Mouse (Mus musculus) lung, postnatal 10 days (tissue): ENCODE results near the gene Tmem167b.
"Not testable (repeated sequence)": the region's sequence is repeated elsewhere in the genome, so short reads cannot be mapped to it uniquely, and the experiment has no call there.

Experiments
- DNase-seq: peaks from one replicate; pipeline ENCODE4 v3.0.0; 2021

Gene Tmem167b

DNA sequence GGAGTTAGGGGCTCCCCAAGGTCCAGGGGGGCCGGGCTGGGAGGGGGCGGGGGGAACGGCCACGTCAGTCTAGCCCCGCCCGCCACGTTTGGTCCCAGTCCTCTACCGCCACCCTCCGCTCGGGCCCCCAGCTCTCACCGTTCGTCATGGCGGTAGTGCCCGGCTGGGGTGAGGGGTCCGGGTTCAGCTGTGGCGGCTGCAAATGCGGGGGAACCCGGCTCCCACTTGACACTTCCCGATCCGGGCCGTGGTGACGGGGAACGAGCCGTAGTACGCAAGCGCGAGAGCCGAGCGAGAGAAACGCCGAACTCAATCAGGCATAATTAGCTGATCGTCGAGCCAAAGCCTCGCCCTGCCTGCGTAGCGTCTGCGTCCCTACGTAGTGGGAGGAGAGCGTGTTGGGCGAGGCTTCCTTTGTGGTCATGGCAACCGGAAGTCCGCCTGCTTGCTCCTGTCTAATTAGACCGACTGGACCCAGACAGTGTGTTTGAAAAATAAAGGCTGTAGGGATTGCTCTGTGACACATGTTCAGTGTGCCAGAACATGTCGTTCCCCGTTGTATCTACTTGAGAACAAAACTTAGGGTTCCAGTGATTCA lies at the start of gene Tmem167b:
Gene Tmem167b (minus strand): TSS at position 334 of the 598 bp plus-strand sequence.
- peak; percentile 99 for DNase-seq

DNA sequence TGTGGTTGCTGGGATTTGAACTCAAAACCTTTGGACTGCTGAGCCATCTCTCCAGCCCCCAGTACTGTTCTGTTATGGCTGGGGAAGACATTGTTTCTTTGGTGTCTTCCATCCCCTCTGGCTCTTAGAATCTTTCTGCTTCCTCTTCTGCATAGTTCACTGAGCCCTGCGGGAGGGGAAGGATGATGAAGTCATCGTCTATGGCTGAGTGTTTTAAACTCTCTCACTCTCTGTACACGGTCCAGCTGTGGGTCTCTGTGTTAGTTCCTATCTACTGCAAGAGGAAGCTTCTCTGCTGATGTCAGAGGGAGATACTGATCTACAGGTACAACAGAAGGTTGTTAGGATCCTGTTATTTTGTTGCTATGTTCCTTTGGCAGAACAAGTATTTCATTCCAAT lies 46.6 kb upstream of the Tmem167b start:
- no peak for DNase-seq

DNA sequence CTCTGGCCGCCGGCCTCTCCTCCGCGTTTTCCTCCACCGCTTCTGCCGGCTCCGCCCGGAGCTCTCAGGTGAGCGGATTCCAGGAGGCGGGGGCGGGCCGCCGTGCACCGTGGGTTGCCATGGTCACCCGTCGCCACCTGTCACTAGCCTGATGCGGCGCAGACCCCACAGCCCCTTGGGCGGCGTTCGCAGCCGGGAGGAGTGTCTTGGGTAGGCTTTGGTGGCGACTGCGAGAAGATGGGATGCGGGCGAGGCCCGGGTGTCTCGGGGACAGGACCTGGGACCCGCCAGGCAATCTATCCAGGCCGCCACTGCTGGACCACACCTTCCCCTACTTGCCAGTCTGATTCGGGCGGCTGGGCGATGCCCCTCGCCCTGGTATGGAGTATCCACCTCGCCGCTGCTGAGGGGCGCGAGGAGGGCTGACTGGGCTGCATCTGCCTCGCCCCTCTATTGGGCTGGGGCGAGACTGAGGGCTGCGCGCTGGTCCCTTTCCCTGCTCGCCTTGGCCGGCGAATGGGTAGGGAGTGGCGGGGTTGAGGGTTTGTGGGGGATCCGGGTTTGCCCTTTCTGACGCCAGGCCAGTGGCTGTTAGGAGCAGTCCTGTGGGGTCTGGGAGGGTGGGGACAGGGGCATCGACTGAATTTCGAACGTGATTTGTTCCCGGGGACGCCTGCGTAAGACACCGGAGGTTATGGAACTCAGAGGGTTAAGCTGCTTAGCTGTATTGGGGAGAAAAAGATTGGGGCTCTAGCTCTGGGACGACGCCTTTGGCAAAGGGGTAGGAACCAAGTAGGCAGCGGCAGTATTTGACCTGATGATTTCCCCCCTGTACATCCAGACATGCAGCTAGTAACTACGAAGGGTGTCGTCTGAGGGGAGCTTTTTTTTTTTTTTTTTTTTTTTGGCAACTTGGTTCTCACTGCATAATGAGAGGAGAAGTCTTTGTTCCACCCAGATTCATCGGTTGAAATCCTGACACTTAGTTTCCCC lies 29.6 kb upstream of the Tmem167b start:
- no peak for DNase-seq

- DNase-seq, result peak; percentile 98
Observed at GRCm38 (mm10) chr3:108590786-108591529, 28.7 kb upstream of the Tmem167b start, which contains the start of gene Wdr47. Gene Wdr47, plus strand, starts transcription at chr3:108591279.

- no peak for DNase-seq
Observed at GRCm38 (mm10) chr3:108588446-108588845, 26.2 kb upstream of the Tmem167b start.

DNA sequence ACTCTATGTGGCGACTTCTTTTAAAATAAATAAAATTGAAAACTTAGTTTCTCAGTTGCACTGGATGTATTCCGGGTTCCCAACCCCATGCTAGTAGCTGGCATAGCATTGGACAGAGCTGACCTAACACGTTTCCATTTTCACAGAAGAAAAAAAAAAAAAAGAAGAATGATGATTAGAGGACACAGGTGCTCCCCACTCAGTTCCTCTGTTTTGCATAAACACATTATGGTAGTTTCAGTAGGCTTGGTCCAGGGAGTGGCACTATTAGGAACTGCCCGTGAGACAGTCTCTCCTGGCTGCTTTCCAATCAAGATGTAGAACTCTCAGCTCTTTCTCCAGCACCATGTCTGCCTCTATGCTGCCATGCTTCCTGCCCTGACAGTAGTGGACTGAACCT lies 22.3 kb upstream of the Tmem167b start:
- DNase-seq, result no peak

DNA sequence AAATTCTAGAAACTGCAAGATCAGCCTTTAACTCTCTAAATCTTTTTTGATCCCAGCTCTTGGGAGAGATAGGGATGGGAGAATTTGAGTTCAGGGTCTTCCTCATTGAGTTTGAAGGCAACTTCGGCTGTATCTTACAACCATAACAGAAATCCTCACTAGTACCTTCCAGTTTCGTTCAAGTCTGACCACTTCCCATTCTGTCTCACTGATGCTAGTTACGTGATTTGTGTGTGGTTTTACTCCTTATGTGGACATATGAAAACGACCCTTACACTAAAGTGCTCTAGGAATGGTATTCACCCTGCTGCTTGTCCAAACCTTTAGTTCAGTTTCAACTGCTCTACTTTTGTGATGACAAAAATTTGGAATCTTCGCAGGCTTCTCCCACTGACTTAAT lies 11.8 kb upstream of the Tmem167b start:
- no peak for DNase-seq

DNA sequence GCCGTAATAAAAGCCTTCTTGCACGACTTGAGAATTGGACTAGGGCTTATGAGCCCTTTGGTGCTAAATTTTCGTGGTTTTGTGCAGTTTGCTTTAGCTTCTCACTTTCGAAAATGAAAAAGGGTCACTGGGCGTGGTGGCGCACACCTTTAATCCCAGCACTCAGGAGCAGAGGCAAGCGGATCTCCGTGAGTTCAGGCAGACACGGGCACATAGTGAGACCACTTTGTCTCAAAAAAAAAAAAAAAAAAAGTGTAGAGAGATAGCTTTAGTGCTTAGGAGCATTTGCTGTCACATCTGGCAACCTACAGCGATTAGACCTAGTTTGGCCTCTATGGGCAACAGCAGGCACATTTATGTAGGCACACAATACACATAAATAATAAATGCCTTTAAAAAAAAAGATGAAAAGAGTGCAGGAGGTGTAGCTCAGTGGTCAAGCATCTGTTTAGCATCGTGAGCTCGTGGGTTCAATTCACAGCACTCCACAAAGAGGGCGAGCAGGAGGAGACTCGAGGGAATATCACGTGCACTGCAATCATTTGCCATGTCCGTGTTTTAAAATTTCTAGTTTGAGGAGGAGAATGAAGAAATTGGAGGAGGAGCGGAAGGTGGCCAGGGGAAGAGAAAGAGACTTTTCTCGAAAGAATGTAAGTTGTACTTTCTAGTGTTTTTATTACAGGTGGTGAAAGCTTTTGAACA lies 10.2 kb upstream of the Tmem167b start:
- no peak for DNase-seq

GRCm38 (mm10) chr3:108571443-108572294 lies 9.4 kb upstream of the Tmem167b start, which contains the start of gene Taf13:
Gene Taf13, plus strand, starts transcription at chr3:108571698.
- DNase-seq, result peak; percentile 98

- DNase-seq, result no peak
Observed at GRCm38 (mm10) chr3:108570813-108571212, 8.5 kb upstream of the Tmem167b start.

GRCm38 (mm10) chr3:108569636-108570035 lies 7.4 kb upstream of the Tmem167b start:
- not testable (repeated sequence) for DNase-seq

DNA sequence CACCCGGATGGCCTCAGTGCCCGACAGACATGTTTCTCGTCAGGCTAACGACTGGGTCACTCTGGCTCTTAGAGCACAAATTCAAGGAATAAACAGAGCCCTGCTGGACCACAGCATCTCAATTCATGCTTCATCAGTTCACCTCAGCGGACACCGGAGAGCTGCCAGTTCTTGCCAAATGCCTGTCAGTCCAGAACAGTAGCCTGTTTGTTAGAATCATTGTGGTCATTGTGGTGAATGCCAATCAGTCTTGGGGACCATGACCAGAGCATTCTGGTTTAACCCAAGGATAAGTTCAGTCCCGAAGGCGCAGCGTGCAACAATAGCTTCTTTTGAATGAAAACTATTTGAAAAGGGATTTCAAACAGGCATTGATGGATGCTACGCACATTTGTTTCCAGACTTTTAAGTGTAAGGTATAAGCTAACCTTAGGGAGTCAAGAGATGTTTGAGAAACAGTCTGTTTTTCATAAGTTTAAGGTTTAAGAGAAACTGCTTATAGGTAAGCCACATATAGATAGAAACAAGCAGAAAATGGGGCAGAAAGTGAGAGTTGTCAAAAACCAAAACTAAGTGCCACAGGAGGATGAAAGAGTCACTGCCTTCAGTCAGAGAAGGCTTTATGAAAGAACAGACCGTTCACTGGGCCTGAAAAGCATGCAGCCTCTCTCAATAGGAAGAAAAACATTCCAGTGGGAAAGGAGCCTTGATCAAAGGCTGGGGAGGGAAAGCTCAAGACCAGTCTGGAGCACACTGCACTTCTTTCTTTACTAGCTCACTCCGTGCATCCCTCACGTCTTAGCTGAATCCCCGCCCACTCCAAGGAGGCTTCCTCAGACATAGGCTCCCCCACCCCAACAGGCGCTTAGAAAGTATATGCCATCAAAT lies 6.0 kb upstream of the Tmem167b start:
- no peak for DNase-seq

DNA sequence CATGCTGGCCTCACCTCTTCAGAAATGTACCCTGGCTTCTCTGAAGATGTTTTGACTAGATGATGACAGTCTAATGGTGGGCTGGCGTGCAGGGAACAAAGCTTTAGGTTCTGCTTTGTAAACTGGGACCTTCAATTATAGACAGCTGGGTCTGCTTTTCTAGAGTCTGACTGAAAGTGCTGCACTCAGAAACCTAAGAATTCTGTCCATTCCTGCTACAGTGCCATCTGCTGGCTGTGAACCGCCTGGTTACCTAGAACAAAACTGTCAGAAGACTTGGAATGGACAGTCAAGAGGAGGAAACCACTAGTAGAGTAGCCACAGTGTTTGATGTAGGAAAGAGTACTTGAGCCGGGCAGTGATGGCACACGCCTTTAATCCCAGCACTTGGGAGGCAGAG lies 1.0 kb upstream of the Tmem167b start:
- peak; percentile 93 for DNase-seq

DNA sequence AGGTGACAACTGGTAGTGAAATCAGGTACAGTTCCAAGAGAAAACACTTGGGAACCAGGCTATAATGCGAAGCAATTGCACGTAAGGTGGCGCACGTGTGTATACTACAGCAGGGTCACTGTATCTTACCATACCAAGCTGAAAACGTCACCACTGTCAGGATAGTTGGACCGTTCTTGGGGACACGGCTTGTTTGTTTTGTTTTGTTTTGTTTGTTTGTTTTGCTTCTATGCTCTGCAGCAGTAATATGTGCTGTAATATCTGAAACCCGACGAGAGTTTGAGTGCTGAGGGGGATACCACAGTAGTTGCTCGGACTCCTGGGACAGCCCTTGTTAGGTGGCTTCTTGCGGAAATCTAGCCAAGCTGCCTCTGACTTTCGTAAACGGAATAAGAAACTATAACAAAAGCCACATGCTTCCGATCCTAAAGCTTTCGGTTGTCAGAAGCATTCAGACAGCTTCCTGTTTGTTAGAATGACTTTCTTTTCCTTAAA lies 558 bp upstream of the Tmem167b start:
- peak; percentile 37 for DNase-seq

GRCm38 (mm10) chr3:108557888-108558287 lies 4.4 kb downstream of the Tmem167b start:
- no peak for DNase-seq

DNA sequence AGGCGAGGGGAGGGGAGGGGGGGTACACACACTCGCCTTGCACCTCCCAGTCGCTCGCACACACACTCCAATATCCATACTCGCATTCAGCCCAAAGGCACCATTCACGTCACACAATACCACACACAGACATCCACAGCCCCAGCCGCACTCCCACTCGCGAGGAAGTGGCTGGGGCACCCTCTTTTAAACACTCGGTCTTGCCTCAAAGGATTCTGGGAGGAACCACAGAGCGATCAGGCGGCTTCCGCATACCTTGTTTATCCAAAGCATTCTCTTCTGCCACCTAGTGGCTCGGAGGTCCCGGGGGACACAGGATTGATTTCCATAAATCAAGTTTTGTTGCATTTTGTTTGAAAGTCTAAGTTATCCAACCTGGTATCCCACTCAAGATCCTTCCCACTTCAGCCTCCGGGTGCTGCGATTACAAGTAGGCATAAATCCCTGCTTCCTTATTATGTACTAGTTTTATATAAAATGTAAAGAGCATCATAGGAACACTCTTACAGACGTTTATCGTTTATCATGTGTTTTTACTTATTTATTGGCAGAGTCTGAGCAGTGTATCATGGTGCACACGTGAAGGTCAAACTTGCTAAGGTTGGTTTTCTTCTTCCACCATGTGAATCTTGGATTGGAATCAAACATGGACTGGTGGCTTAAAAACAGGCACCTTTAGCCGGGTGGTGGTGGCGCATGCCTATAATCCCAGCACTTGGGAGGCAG lies 7.5 kb downstream of the Tmem167b start:
- peak; percentile 97 for DNase-seq

GRCm38 (mm10) chr3:108554111-108554561 lies 8.1 kb downstream of the Tmem167b start:
- DNase-seq, result no peak

DNA sequence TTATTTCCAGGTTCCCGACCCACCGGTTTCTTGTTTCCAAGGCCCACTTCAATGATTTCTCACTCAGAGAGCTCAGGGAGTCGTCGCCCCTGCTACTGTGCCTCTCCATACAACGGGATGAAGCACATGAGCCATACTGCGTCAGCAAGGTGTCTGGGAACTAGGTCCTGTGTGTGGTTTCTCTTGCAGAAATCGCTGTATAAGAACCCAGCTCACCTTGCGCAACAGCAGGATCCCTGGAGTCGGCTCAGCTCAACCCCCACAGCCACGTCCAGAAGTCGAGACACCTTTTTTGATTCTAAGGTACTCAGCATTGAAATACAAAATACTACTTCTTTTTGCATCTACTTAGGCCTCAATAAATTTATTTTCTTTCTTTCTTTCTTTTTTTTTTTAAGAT lies 20.0 kb downstream of the Tmem167b start:
- DNase-seq, result no peak

DNA sequence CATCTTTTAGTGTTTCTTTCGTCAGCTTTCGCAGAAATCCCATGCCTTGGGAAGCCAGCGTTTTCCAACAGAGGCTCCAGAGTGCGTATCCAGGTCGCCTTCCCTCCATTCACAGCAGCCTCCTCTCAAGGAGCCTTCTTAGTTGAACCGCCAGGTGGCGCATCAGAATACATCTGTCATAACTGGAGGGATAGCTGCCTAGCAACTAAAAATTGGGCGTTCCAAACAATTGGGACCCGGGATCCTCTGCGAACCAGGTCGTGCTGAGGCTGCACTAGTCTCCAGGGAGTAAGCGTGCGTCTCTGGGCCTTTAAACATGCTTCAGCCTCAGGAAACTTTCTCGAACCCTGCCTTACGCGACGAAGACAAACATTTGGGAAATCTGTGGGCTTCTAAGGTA lies 25.0 kb downstream of the Tmem167b start:
- peak; percentile 92 for DNase-seq
